Mouse (Mus musculus): ENCODE data around the gene Mecp2. TPM values are rescaled to one million over a fixed set of nuclear protein-coding genes. Genes with fewer than 3 reads are reported as not detected.
"Not testable (repeated sequence)": the region's sequence is repeated elsewhere in the genome, so short reads cannot be mapped to it uniquely, and the experiment has no call there.

Mecp2 gene
- 9.8 and 11.9 TPM in 2 replicates for polyA plus RNA-seq (2014; fragmentation: Nextera tagmentation; extraction: Ambion mirVana)

DNA sequence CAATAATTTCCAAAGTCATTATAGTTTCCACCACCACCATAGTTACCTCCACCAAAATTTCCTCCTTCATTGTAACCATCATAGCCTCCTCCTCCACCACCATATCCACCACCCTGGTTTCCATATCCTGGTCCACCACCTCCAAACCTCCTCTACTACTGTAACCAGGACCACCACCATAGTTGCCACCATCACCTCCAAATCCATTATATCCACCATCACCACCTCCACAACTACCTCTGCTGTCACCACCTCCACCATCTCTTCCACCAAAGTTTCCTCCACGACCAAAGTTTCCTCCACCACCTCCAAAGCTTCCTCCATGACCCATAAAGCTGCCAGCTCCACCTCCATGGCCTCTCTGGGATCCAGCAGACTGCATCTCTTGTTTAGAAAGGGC is at the start of gene Mecp2:
Mecp2 (minus strand) TSS at position 101 of the 400 bp plus-strand sequence.
- 20% methylated on average over 1 of the region's 1 CpGs for WGBS (ENCODE audit: insufficient replicate concordance)
- ATAC-seq (replicated peaks; ENCODE audit: insufficient number of reproducible peaks, low FRiP score, low TSS enrichment): not testable (repeated sequence)

DNA sequence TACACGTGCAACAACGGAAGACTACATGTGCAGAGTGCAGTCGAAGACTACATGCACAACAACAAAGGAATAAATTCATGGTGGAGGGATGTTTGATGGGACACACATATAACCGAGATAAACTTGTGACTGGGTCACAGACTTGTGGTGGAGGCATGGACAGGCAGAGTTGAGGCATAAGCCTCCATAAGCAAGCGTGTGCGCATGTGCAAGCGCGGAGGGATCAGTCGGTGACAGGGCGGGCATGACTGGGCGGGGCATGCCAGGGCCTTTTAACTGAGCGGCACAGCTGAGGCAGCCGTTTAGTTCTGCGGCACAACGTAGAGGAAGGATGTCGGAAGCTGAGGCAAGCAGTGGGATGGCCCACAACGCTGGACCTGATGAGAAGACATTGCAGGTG is 41.8 kb upstream of the Mecp2 start, which contains the start of gene Tktl1:
Tktl1 (plus strand) TSS at position 301 of the 400 bp plus-strand sequence.
- Histone ChIP-seq H3K9me3 (replicated peaks; ENCODE audit: control insufficient read depth, low read length) (no peaks in the 10 kb centered on the region), H3K27me3 (ENCODE audit: control insufficient read depth, insufficient read depth, low read length) (no peaks in the 10 kb centered on the region), H3K27ac (ENCODE audit: low read depth, low read length) (no peak within 1 kb of the TSS), H3K4me3 (ENCODE audit: low read depth, low read length) (no peak within 1 kb of the TSS), H3K9ac (ENCODE audit: low read depth, low read length) (no peak within 1 kb of the TSS), H3K4me1 (ENCODE audit: control insufficient read depth, insufficient read depth, low read length) (no peaks in the 10 kb centered on the region), H3K4me2 (no peak within 1 kb of the TSS), H3K36me3 (ENCODE audit: control insufficient read depth, insufficient read depth, low read length) (no peaks in the 10 kb centered on the region)
- 84% methylated on average over 17 of the region's 17 CpGs for WGBS (ENCODE audit: insufficient replicate concordance)
- ATAC-seq (replicated peaks; ENCODE audit: insufficient number of reproducible peaks, low FRiP score, low TSS enrichment): no peak

More for the DNA sequence above, at the start of gene Mecp2:
- H3K27me3 ChIP-seq (ENCODE audit: control insufficient read depth, insufficient read depth, low read length); H3K36me3 ChIP-seq (ENCODE audit: control insufficient read depth, insufficient read depth, low read length); H3K4me3 ChIP-seq (ENCODE audit: low read depth, low read length); H3K27ac ChIP-seq (ENCODE audit: low read depth, low read length); H3K4me2 ChIP-seq; H3K9ac ChIP-seq (ENCODE audit: low read depth, low read length); H3K9me3 ChIP-seq (replicated peaks; ENCODE audit: control insufficient read depth, low read length); H3K4me1 ChIP-seq (ENCODE audit: control insufficient read depth, insufficient read depth, low read length): not testable (repeated sequence)

GRCm38 (mm10) chrX:74167738-74168137 is 32.6 kb upstream of the Mecp2 start, which contains the start of gene Tex28:
Gene Tex28, minus strand, starts transcription at chrX:74167838.
- no peak within 1 kb of the TSS for H3K27ac ChIP-seq (ENCODE audit: low read depth, low read length)
- H3K4me1 ChIP-seq (ENCODE audit: control insufficient read depth, insufficient read depth, low read length): no peaks in the 10 kb centered on the region
- H3K4me2 ChIP-seq: no peak within 1 kb of the TSS
- WGBS (ENCODE audit: insufficient replicate concordance): 80% methylated on average over 1 of the region's 1 CpGs
- ATAC-seq (replicated peaks; ENCODE audit: insufficient number of reproducible peaks, low FRiP score, low TSS enrichment): no peak
- no peaks in the 10 kb centered on the region for H3K36me3 ChIP-seq (ENCODE audit: control insufficient read depth, insufficient read depth, low read length)
- H3K9ac ChIP-seq (ENCODE audit: low read depth, low read length): no peak within 1 kb of the TSS
- no peak within 1 kb of the TSS for H3K4me3 ChIP-seq (ENCODE audit: low read depth, low read length)
- no peaks in the 10 kb centered on the region for H3K9me3 ChIP-seq (replicated peaks; ENCODE audit: control insufficient read depth, low read length)
- H3K27me3 ChIP-seq (ENCODE audit: control insufficient read depth, insufficient read depth, low read length): no peaks in the 10 kb centered on the region

DNA sequence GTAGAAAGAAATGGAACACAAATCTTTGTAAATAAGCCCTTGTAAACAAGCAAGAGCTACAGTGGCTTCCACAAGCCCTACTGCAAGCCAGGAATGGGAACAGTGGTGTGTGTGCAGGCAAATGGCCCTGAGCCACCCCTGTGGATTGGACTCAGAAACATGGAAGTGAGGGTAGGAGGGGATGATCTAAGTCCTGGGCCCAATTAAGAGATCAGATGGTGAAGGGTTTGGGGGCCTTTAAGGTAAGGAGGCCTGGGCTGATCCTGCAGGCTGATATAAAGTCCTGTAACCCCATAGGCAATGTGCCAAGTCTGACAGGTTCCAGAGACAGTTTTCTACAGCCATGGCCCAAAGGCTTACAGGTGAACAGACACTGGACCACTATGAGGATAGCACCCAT is 8.0 kb downstream of the Mecp2 start, which contains the start of gene Opn1mw:
Opn1mw (plus strand) TSS at position 301 of the 400 bp plus-strand sequence.
- no peak within 1 kb of the TSS for H3K4me2 ChIP-seq
- H3K4me3 ChIP-seq (ENCODE audit: low read depth, low read length): no peak within 1 kb of the TSS
- no peaks in the 10 kb centered on the region for H3K9me3 ChIP-seq (replicated peaks; ENCODE audit: control insufficient read depth, low read length)
- no peaks in the 10 kb centered on the region for H3K4me1 ChIP-seq (ENCODE audit: control insufficient read depth, insufficient read depth, low read length)
- no peak within 1 kb of the TSS for H3K27ac ChIP-seq (ENCODE audit: low read depth, low read length)
- H3K36me3 ChIP-seq (ENCODE audit: control insufficient read depth, insufficient read depth, low read length): no peaks in the 10 kb centered on the region
- ATAC-seq (replicated peaks; ENCODE audit: insufficient number of reproducible peaks, low FRiP score, low TSS enrichment): no peak
- H3K9ac ChIP-seq (ENCODE audit: low read depth, low read length): no peak within 1 kb of the TSS
- H3K27me3 ChIP-seq (ENCODE audit: control insufficient read depth, insufficient read depth, low read length): peaks cover 6% of the 10 kb centered on the region; the same call in 1 of the 2 replicates

DNA sequence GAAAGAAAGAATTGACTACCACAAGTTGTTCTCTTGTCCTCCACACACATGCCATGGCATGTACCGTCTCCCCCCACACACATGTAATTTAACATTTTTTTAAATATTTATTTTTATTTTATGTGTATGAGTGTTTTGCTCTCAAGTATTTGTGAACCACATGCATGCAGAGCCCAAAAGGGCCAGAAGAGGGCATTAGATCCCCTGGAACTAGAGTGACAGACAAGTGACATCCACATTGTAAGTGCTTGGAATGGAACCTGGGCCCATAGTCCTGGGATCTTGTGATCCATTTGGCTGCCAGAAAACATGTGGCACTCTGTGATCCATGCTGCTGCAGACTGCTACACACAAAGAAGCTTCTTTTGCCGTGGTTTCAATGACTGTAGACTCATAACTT is 10.2 kb downstream of the Mecp2 start:
- WGBS (ENCODE audit: insufficient replicate concordance): 52% methylated on average over 2 of the region's 2 CpGs

DNA sequence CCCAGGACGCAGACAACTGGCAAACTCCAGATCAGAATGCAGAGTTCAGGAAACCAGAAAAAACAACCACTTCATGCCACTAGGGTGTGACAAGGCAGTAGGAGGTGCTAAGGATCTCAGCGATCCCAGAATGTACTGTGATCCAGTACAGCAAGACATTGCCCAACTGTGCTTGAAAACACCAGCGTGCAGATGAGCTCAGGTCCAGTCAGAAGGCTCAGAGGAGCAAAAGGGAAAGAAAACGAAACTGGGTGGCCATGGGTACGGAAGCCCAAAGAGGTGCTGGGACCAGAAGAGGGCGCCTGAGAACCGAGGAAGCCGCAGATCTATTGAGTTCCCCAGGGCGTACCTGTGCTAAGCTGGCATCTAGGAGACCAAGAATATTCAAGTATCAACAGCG is 19.7 kb downstream of the Mecp2 start:
- Histone ChIP-seq H3K9ac (ENCODE audit: low read depth, low read length) (peak overlapping the region; percentile 34; the same call in 1 of the 2 replicates), H3K4me1 (ENCODE audit: control insufficient read depth, insufficient read depth, low read length) (no peaks in the 10 kb centered on the region), H3K27ac (ENCODE audit: low read depth, low read length) (no peak overlapping the region), H3K27me3 (ENCODE audit: control insufficient read depth, insufficient read depth, low read length) (no peaks in the 10 kb centered on the region; the same call in 1 of the 2 replicates), H3K4me2 (peak overlapping the region; percentile 48), H3K9me3 (replicated peaks; ENCODE audit: control insufficient read depth, low read length) (no peaks in the 10 kb centered on the region), H3K36me3 (ENCODE audit: control insufficient read depth, insufficient read depth, low read length) (no peaks in the 10 kb centered on the region), H3K4me3 (ENCODE audit: low read depth, low read length) (peak overlapping the region; percentile 30)
- no peak for ATAC-seq (replicated peaks; ENCODE audit: insufficient number of reproducible peaks, low FRiP score, low TSS enrichment)
- WGBS (ENCODE audit: insufficient replicate concordance): 21% methylated on average over 10 of the region's 10 CpGs

More for the DNA sequence above, 10.2 kb downstream of the Mecp2 start:
- H3K9ac ChIP-seq (ENCODE audit: low read depth, low read length): no peak overlapping the region
- H3K4me2 ChIP-seq: no peak overlapping the region
- H3K27me3 ChIP-seq (ENCODE audit: control insufficient read depth, insufficient read depth, low read length): peaks cover 3% of the 10 kb centered on the region; the same call in 1 of the 2 replicates
- no peak overlapping the region for H3K4me3 ChIP-seq (ENCODE audit: low read depth, low read length)
- no peak for ATAC-seq (replicated peaks; ENCODE audit: insufficient number of reproducible peaks, low FRiP score, low TSS enrichment)
- H3K9me3 ChIP-seq (replicated peaks; ENCODE audit: control insufficient read depth, low read length): no peaks in the 10 kb centered on the region
- no peaks in the 10 kb centered on the region for H3K4me1 ChIP-seq (ENCODE audit: control insufficient read depth, insufficient read depth, low read length)
- H3K27ac ChIP-seq (ENCODE audit: low read depth, low read length): no peak overlapping the region
- no peaks in the 10 kb centered on the region for H3K36me3 ChIP-seq (ENCODE audit: control insufficient read depth, insufficient read depth, low read length)

DNA sequence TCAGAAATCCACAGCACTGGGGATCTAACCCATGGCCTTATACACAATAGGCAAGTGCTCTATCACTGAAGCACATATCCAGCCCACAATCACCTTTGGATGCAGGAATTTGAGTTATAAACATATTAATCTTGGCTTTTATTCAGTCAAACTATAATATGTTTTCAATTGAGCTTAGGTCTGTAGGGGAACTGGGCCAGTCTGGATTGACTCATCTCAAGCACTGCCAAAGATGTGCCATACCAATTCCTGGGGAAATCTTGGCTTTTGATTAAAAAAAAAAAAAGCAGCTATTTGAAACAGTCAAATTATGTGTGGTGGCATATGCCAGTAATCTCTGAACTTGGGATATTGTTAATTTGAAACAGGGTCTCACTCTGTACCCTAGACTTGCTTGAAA is 21.1 kb downstream of the Mecp2 start:
- no peak overlapping the region for H3K27ac ChIP-seq (ENCODE audit: low read depth, low read length)
- no peak for ATAC-seq (replicated peaks; ENCODE audit: insufficient number of reproducible peaks, low FRiP score, low TSS enrichment)
- no peaks in the 10 kb centered on the region; the same call in 1 of the 2 replicates for H3K27me3 ChIP-seq (ENCODE audit: control insufficient read depth, insufficient read depth, low read length)
- no peak overlapping the region for H3K4me2 ChIP-seq
- no peaks in the 10 kb centered on the region for H3K4me1 ChIP-seq (ENCODE audit: control insufficient read depth, insufficient read depth, low read length)
- no peaks in the 10 kb centered on the region for H3K36me3 ChIP-seq (ENCODE audit: control insufficient read depth, insufficient read depth, low read length)
- H3K9ac ChIP-seq (ENCODE audit: low read depth, low read length): no peak overlapping the region
- H3K9me3 ChIP-seq (replicated peaks; ENCODE audit: control insufficient read depth, low read length): no peaks in the 10 kb centered on the region
- no peak overlapping the region for H3K4me3 ChIP-seq (ENCODE audit: low read depth, low read length)

GRCm38 (mm10) chrX:74108747-74109146 is 26.4 kb downstream of the Mecp2 start:
- H3K9me3 ChIP-seq (replicated peaks; ENCODE audit: control insufficient read depth, low read length): no peaks in the 10 kb centered on the region
- 41% methylated on average over 3 of the region's 3 CpGs for WGBS (ENCODE audit: insufficient replicate concordance)
- H3K9ac ChIP-seq (ENCODE audit: low read depth, low read length): no peak overlapping the region
- H3K27ac ChIP-seq (ENCODE audit: low read depth, low read length): no peak overlapping the region
- H3K27me3 ChIP-seq (ENCODE audit: control insufficient read depth, insufficient read depth, low read length): no peaks in the 10 kb centered on the region
- H3K4me2 ChIP-seq: no peak overlapping the region
- no peak for ATAC-seq (replicated peaks; ENCODE audit: insufficient number of reproducible peaks, low FRiP score, low TSS enrichment)
- H3K4me1 ChIP-seq (ENCODE audit: control insufficient read depth, insufficient read depth, low read length): no peaks in the 10 kb centered on the region
- H3K4me3 ChIP-seq (ENCODE audit: low read depth, low read length): no peak overlapping the region
- no peaks in the 10 kb centered on the region for H3K36me3 ChIP-seq (ENCODE audit: control insufficient read depth, insufficient read depth, low read length)

GRCm38 (mm10) chrX:74105916-74106315 is 29.2 kb downstream of the Mecp2 start:
- H3K9ac ChIP-seq (ENCODE audit: low read depth, low read length): no peak overlapping the region
- no peaks in the 10 kb centered on the region for H3K27me3 ChIP-seq (ENCODE audit: control insufficient read depth, insufficient read depth, low read length)
- no peak overlapping the region for H3K27ac ChIP-seq (ENCODE audit: low read depth, low read length)
- H3K36me3 ChIP-seq (ENCODE audit: control insufficient read depth, insufficient read depth, low read length): no peaks in the 10 kb centered on the region
- no peaks in the 10 kb centered on the region for H3K9me3 ChIP-seq (replicated peaks; ENCODE audit: control insufficient read depth, low read length)
- ATAC-seq (replicated peaks; ENCODE audit: insufficient number of reproducible peaks, low FRiP score, low TSS enrichment): no peak
- H3K4me3 ChIP-seq (ENCODE audit: low read depth, low read length): no peak overlapping the region
- WGBS (ENCODE audit: insufficient replicate concordance): 48% methylated on average over 2 of the region's 2 CpGs
- H3K4me1 ChIP-seq (ENCODE audit: control insufficient read depth, insufficient read depth, low read length): no peaks in the 10 kb centered on the region
- no peak overlapping the region for H3K4me2 ChIP-seq
